Mouse (Mus musculus): ENCODE results near the gene Efna5. TPM values are rescaled to one million over a fixed set of nuclear protein-coding genes. Genes with fewer than 3 reads are reported as not detected.

Gene Efna5
- total RNA-seq (2021), result 10 to 100 TPM; 13.3 to 13.5 TPM
- long read RNA-seq, partial matches to known transcripts, result 0 of 2 reads
- long read RNA-seq, other reads (novel, unspliced or antisense), result 2 of 2 reads

DNA sequence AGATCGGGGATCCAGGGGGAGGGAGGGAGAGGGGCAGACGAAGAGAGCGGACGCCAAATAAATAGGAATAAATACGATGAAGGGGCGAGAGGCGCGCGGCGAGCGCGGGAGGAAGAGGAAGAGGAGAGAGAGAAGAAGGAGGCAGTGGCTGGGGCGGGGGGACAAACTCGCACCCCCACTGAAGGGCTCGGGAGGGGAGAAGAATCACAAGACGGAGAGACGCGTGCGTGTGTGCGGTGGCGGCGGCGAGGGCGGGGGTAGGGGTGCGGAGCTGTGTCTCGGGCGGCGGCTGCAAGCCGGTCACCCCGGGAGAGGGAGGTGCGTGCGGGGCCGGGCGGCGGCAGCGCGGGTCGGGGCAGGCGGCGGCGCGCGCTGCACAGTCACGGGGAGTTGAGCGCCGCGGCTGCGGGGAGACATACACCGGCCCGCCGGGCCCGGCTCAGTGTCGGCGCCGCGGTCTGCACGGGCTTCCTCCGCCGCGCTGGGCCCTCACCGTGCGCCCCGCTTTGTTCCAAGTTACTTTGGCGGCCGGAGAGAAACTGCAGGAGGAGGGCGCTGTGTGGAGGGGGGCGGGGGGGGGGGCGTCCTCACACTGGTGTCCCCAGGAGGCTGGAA lies at the start of gene Efna5:
Efna5 (minus strand) TSS at position 142 of the 615 bp plus-strand sequence.
- peak; percentile 30 to 43 for DNase-seq (ENCODE audit: low spot score in 2 of 2)

DNA sequence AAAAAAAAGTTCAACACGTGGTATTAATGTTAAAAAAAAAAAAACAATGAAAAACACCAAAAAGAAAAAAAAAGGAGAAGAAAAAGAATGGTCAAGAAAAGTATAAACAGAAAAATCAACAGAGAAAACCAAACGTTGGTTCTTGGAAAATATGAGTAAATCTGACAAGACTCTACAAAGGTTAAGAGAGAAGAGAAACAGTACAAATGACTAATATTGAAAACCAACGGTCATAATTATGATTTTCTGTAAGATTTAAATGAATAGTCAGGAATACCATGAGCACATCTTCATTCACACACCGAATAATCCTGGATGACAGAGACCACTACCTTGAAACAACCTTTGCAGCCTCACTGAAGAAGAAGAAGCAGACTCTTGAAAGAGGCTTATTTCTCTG lies 34.2 kb upstream of the Efna5 start:
- DNase-seq (ENCODE audit: low spot score in 2 of 2), result no peak

DNA sequence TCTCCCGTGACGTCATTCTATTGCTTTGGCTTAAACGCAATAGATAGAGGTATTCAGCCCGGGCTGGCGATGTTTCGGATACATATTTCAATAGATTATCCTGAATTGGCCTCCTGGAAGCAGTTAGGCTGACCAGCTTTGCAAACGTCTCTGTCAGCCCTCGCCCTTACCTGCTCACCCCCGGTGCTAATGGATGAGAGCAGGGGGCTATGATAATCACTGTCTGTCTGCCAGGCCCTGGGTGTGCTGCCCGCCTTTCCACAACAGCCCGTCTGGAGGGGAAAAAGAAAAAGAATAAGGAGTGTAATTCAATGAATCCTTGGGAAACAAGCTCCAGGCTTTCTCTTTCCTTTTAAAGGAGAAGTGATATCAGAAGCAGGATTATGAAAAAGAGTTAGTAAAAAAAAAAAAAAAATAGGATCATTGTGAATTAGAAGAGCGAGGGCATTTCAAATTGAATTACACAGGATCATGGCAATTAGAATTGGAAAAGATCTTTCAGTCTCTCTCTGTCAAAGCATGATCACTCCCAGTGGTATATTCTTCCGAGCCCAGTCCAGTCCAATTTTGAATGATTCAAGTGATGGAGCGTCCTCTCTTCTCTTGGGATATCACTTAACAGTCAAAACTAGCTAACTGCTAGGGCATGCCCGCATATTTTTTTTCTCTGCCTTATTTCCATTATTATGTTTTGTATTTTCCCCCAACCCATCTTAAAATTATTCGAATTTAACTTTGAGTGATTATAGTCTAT lies 24.8 kb upstream of the Efna5 start:
- no peak for DNase-seq (ENCODE audit: low spot score in 2 of 2)

DNA sequence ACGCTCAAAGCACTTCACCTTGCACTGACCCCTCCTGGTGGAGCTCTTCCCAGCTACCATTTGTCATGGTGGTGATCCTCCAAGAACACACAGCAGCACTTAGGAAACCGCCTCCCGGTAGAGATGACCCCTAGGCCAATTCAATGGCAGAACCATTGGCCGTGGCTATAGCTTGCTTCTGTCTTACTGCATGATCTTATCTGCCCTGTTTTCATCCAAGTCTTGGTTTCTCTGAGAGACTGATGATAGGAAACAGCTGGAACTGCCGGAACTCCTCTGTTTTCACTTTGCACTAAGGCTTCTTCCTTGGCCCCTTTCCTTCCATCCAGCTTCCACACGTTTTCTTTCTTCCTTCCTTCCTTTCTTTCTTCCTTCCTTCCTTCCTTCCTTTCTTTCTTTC lies 17.9 kb upstream of the Efna5 start:
- no peak for DNase-seq (ENCODE audit: low spot score in 2 of 2)

DNA sequence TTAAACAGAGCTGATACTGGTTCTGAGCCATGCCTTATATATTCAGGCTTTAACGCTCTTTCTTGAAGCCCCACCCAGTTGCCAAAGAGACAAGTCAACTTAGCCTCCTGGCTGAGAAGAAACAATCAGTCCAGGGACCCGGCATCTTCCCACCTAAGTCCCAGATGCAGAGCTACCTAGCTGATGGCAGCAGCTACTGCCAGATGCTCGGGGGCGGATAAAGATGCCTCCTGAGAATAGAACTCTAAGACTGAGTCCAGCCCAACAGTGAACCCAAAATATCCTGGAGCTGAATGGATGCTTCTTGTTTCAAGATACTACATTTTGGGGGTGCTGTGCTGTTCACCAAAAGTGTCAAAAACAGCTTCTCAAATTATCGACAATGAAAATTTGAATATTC lies 8.9 kb upstream of the Efna5 start:
- DNase-seq (ENCODE audit: low spot score in 2 of 2), result no peak

DNA sequence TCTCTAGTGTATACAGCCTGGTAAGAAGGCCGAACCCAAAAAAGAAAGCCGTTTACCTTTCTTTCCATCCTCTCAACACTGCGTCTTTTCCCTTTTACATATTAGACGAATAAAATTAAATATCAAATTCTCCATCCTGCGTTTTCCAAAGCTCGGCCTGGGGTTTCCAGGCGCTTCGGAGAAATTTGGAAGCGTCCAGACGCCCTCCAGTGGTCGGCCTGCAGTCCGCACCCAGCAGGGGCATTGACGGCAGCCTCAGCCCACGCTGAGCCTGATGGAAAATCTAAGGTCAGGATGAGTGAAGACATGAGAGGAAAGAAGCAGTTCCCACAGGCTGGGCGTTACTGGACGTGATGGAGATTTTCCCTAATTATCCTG lies 3.0 kb upstream of the Efna5 start:
- DNase-seq (ENCODE audit: low spot score in 2 of 2), result peak; percentile 87 to 88

DNA sequence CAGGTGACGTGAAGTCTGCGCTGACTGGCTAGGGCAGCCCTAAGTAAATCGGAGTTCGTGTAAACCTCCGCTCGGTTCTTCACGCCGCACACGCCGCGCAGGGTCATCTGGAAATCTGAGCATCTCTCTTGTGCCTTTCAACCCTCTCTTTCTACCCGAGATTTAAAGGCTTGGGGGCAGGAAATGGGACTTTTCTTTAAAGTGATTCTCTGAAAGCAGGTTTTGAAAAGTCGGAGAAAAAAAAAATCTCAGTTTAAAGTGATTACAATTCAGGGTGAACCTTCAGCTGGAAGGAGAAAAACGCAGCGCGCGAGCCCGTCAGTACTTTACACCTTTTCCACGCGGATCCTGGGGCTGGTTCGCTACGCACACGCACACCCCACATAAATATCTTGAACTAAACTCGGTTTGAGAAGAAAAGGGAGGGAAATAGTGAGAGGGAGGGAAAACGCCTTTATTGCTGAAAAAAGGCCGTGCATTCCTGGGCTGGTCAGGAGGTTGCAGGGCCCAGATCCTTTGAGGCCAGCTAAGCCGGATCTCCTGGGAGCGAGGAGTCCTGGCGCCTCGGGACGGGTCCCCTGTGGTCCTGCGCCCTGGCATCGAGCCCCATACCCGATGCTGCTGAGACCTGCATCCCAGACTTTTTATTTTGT lies 2.5 kb upstream of the Efna5 start:
- DNase-seq (ENCODE audit: low spot score in 2 of 2), result peak; percentile 29 to 60

DNA sequence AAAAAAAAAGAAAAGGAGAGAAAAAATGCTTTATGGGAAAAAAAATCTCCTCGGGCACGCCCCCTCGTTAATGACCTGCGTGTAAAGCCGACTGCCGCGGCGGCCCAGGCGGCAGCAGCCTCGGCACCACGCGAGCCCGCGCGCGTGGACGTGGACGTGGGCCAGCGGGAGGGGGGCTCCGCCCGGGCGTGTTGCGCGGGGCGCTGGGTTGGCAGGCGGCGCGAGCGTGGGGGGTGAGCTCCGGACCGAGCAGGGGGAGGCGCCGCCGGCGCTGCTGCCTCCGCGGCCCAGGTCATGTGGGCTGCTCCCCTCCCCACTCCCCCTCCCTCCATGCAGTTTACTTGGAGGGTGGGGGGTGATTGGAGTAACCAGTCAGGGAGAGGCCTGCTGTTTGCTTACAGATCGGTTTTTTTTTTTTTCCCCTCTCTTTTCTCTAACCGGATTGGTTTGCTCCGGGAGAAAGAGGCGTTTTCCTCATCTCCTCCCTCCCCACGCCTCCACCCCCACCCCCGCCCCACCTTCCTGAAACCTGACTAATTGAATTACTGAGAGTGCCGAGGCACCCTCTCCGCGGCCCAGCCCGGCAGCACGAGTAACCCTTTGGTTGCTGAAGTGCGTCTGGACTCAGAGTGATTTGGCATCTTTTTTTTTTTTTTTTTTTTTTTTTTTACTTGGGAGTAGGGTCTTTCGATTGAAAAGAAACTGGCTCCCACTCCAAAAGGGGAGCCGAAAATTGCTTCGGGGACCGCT lies 1.8 kb upstream of the Efna5 start:
- DNase-seq (ENCODE audit: low spot score in 2 of 2), result peak; percentile 68 to 77

DNA sequence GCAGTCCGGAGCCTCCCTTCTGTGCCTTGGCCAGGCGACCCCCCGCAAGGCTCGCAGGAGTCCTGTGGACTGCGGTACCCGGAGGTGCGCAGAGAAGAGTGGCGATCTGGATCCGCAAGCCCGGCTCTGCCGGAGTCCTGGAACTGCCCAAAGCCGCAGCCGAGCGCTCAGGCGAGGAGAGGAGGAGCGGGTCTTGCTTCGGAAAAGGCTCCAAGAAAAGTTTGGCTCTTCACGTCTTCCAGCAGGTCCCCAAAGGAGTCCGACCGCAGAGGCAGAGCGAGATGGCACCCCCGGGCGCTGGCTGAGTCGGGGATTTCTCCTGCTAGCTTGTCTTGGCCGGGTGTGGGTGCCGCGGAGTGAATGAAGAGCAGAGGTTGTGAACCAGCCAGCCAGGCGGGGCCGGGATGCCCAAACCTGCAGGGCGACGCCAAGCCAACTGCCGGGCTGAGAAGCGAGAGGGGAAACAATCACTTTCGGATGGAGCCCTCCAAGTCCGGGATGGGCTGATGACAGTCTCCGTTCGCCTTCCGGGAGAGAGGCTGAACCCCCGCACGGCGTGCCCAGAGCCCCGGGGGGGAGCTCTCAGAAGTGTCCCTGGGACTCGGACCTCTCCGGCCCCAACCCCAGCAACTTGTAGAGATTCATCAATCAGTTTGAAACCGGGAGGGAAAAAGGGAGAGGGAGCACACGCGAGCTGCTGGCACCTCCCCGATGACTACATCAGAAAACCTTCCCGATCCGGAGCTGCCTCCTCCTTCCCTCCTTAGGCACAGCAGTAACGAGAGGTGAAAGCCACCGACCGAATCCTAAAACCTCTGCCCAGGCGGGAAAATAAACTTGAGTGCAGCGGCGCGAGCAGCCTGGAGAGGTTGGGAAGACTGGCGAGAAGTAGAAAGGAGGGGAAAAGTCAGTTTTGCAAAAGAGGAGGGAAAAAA lies 941 bp upstream of the Efna5 start:
- peak; percentile 48 to 58 for DNase-seq (ENCODE audit: low spot score in 2 of 2)

DNA sequence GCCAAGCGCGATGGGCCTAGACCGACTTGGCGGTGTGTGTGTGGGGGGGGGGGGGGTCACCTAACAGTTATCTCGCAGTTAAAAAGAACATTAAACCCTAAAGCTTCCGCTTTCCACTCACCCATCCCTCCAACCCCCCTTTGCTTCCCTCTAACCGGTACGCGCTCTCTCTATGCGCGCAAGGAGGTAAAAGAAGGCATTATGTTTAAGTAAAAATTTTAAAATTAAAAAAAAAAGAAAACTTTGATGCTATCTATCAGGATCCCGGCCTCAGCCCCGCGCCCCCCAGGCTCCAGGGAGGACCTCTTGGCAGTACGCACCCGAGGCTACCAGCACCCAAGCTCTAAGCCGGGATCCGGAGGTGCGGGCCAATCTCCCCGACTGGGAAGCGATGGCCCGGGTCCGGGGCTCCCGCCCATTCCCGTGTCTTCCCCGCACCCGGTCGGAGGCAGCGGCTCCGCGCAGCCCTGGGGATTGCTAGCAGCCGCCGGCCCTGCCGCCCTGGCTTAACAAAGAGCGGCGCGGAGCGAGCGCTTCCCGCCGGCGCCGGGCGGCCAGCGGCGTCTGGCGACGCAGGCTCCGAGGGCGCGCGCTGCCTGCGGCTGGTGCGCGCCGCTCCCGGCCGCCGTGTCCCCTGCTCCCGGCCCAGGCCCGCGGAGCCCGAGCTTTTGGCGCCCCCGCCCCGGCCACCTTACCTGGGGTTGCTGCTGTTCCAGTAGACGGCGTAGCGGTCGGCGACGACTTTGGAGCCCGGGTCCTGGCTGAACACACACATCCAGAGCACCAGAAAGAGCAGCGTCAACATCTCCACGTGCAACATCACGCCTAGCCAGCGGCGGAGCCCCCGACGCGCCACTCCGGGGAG lies 574 bp downstream of the Efna5 start:
- peak; percentile 28 to 62 for DNase-seq (ENCODE audit: low spot score in 2 of 2)

DNA sequence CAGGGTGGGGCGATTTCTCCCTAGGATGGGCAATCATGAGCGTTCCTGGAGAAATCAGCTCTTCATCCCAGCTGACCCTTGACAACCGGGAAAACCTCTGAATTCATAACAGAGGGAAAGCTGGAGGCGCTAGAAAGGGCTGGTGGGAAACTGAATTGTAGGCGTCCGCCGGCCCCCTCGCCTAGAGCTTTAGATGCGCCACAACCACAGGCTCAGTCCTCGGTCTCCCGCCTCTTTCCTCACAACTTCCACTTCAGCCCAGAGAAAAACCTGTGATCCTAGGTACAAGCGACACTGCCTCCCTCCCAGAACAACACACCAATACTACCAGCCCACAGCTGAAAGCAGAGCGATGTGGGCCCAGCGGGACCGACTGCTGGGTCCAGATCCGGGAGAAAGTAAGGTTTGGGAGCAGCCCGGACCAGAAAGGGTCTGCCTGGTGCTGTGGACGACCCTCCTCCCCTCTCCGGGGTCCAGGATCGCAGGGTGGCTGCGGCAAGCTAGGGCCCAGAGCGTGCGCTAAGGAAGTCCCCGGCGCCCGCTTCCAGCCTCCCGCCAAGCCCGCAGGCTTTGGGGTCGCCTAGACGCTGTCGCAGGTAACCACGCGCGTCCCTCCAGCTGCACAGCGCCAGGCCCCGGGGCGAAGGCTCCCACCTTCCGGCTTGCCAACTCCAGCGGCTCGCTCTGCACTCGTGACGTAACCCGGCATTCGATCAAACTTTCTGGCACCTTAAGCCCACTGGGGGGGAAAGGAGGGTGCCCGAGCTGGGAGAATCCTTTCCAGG lies 1.4 kb downstream of the Efna5 start:
- DNase-seq (ENCODE audit: low spot score in 2 of 2), result peak; percentile 16 to 23

DNA sequence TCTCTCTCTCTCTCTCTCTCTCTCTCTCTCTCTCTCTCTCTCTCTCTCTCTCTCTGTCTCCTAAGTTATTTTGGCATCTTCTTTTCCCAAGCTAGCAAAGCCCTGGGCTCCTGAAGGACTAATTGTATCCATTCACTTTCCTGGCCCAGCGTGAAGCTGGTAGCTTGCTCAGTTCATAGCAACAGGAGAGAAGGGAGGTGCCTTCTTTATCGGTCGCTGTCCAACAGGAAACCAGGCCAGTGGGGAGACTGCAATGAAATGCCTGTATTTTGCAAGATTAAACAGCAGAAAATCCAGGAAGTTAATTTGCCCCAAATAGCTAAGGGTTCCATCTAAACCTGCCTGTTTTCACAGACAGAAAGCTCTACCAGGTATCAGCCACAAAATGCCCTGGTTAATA lies 5.4 kb downstream of the Efna5 start:
- DNase-seq (ENCODE audit: low spot score in 2 of 2), result no peak

DNA sequence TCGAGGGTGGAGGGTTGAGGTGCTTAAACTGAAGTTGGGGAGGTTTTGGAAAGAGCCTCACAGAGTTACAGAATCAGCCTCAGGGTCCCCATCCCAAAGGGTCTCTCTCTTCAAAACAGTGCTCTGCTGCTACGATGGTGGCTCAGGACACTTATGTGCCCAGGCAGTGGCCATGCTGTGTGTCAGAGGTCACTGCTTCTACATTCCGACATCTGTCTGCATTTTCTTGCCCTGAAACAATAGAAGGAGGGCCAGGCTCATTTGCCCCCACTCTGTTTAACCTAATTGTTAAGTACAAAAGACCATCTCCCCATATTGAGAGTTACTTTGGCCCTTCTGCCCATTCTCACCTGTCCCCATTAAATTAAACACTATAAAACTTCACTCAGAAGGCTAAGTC lies 9.2 kb downstream of the Efna5 start:
- DNase-seq (ENCODE audit: low spot score in 2 of 2), result no peak

DNA sequence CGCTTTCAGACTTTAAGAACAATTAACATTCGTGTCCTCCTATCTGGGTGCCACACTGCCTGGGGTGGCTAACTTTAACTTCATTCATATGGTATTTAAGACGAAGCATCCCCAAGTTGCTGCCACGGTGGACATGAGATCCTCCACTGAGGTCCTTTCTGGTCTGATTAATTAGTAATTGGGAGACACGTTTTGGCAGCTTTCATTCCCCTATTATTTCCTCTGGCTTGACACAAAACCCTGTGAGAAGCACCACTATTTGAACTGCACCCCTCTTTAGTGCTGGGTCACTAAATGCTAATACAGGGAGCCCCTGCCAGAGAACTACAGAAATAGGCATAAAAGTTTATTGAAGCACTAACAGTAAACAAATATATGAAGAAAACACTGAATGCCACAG lies 9.9 kb downstream of the Efna5 start:
- no peak for DNase-seq (ENCODE audit: low spot score in 2 of 2)

DNA sequence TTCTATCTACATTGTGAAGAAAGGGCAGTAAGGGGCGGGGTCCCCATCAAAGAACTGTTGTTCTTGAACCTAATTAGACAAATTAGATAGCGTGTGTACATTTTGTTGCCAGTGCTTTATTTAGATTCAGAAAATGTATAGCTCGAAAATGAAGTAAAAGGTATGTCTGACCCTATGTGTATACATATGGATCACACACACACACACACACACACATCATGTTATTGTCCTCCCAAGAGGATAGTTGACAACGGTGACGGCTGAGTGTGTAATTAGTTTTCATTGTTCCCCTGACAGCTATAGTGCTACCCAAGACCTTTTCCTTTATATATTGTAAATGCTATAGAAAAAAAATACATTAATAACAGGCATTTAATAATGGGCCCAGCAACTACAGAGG lies 10.7 kb downstream of the Efna5 start:
- no peak for DNase-seq (ENCODE audit: low spot score in 2 of 2)

DNA sequence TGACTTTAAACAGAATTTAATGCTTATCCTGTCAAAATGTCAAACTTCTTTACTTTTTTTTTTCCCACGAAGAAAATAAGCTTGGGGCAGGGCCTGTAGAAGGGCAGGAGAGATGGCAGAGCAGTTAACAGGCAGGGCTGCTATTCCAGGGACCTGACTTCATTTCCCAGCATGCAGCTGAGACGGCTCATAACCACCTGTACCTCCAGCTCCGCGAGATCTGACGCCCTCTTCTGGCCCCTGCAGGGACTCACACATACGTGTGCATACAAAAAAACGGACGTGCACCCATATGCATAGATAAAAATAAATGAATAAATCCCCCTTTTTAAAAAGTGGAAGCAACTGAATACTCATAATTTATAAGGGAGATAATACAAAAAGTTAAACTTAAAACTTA lies 16.2 kb downstream of the Efna5 start:
- no peak for DNase-seq (ENCODE audit: low spot score in 2 of 2)

DNA sequence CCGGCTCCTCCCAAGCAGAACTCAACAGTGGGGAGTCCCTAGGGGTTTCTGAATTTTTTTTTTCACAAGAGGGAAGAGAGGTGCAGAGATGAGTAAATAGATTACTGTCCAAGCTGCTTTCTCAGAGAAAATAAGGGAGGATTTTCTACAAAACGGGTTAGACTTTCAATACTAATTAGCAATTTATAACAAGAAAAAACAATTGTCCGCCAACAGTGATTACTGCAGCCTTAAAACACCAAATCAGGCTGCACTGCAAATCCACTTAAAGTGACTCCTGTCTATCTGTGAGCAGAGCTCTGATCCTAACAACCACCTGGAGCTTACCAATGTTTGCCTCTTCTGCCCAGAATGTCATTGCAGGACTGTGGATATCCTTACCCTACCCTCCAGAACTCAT lies 18.1 kb downstream of the Efna5 start:
- DNase-seq (ENCODE audit: low spot score in 2 of 2), result no peak

DNA sequence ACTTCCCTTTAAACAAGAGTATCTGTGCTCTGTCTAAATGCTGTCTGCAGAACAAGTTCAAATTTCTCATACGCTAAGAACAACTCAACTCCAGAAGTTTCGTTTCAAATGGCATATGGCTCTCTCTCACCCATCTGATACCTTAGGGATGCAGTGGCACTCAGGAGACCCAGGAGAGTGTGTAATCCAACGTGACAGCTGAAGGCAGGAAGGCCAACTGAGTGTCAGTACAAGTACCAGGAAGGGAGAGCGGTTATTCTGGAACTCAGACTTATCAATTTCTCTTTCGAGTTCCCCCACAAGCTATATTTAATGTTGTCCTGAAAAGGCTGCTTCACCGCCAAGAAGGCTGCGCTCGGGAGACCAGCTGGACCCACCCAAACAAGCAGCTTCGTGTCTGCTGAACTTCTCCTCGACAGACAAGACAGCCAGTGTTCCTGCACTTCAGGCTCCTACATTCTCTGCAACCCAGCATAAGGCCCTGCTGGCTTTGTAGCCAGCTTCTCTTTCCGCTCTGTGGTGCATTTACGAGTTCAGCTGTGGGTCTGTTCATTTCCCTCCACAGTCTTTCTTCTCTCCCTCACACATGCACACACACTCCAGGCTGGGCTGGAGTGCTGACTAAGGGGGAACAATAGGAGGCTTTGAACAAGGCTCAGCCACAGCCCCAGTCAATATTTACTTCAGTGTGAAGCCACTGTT lies 18.7 kb downstream of the Efna5 start:
- DNase-seq (ENCODE audit: low spot score in 2 of 2), result peak; percentile 26 to 39
